Mouse (Mus musculus) A20 (cell line): ENCODE data around the gene Pcif1.

Source experiments
- DNase-seq: peaks from one replicate; pipeline ENCODE4 v3.0.0-alpha.2; 2011; ENCODE audit warnings: low read depth, low spot score

The Pcif1 gene

GRCm38 (mm10) chr2:164892696-164893216, 13.7 kb downstream of the Pcif1 start:
- no peak for DNase-seq

- no peak for DNase-seq
Measured at GRCm38 (mm10) chr2:164894048-164894447, 14.9 kb downstream of the Pcif1 start.

- DNase-seq, result no peak
Measured at GRCm38 (mm10) chr2:164894644-164895043, 15.5 kb downstream of the Pcif1 start.

GRCm38 (mm10) chr2:164895885-164896284, 16.8 kb downstream of the Pcif1 start:
- DNase-seq, result no peak

GRCm38 (mm10) chr2:164898008-164898407, 18.9 kb downstream of the Pcif1 start:
- no peak for DNase-seq

GRCm38 (mm10) chr2:164899034-164899433, 19.9 kb downstream of the Pcif1 start:
- DNase-seq, result no peak

GRCm38 (mm10) chr2:164899723-164900459, 20.8 kb downstream of the Pcif1 start:
- DNase-seq, result no peak

- no peak for DNase-seq
Measured at GRCm38 (mm10) chr2:164901380-164901779, 22.3 kb downstream of the Pcif1 start.

- DNase-seq, result no peak
Measured at GRCm38 (mm10) chr2:164903496-164903895, 24.4 kb downstream of the Pcif1 start.

- DNase-seq, result no peak
Measured at GRCm38 (mm10) chr2:164906071-164906470, 27.0 kb downstream of the Pcif1 start.

GRCm38 (mm10) chr2:164907511-164907910, 28.4 kb downstream of the Pcif1 start:
- DNase-seq, result no peak

GRCm38 (mm10) chr2:164908011-164908410, 28.9 kb downstream of the Pcif1 start:
- DNase-seq, result no peak

GRCm38 (mm10) chr2:164909100-164909499, 30.0 kb downstream of the Pcif1 start:
- no peak for DNase-seq

- DNase-seq, result peak; percentile 70
Measured at GRCm38 (mm10) chr2:164909542-164909941, 30.4 kb downstream of the Pcif1 start.

- DNase-seq, result no peak
Measured at GRCm38 (mm10) chr2:164910360-164911061, 31.4 kb downstream of the Pcif1 start.

- peak; percentile 98 for DNase-seq
Measured at GRCm38 (mm10) chr2:164911086-164912048, 32.3 kb downstream of the Pcif1 start, which contains the start of gene Zfp335. Zfp335 (minus strand) TSS chr2:164911757.

- DNase-seq, result peak; percentile 89
Measured at GRCm38 (mm10) chr2:164912151-164912550, 33.0 kb downstream of the Pcif1 start.

GRCm38 (mm10) chr2:164912749-164913427, 33.8 kb downstream of the Pcif1 start:
- DNase-seq, result no peak

- peak; percentile 92 for DNase-seq
Measured at GRCm38 (mm10) chr2:164913428-164913786, 34.3 kb downstream of the Pcif1 start.

GRCm38 (mm10) chr2:164916820-164917219, 37.7 kb downstream of the Pcif1 start:
- DNase-seq, result no peak

GRCm38 (mm10) chr2:164917371-164917770, 38.3 kb downstream of the Pcif1 start:
- DNase-seq, result no peak
